Mouse (Mus musculus) kidney, adult 2 months (tissue): ENCODE data around the gene Fhod1.

Experiments
- CTCF ChIP-seq: fragments of 200-500 bp; conservative IDR thresholded peaks from 2 replicates; pipeline ENCODE4 v1.5.1; 2011; ENCODE audit warnings: low read depth, mild to moderate bottlenecking, control low read depth, low read length, moderate library complexity, mixed read lengths; ENCODE audit not compliant: insufficient read depth, insufficient read length
- POLR2A ChIP-seq: fragments of 200-500 bp; IDR thresholded peaks from one replicate; pipeline ENCODE4 v1.6.1; 2011; ENCODE audit warnings: low read depth, low read length, control low read depth

DNA sequence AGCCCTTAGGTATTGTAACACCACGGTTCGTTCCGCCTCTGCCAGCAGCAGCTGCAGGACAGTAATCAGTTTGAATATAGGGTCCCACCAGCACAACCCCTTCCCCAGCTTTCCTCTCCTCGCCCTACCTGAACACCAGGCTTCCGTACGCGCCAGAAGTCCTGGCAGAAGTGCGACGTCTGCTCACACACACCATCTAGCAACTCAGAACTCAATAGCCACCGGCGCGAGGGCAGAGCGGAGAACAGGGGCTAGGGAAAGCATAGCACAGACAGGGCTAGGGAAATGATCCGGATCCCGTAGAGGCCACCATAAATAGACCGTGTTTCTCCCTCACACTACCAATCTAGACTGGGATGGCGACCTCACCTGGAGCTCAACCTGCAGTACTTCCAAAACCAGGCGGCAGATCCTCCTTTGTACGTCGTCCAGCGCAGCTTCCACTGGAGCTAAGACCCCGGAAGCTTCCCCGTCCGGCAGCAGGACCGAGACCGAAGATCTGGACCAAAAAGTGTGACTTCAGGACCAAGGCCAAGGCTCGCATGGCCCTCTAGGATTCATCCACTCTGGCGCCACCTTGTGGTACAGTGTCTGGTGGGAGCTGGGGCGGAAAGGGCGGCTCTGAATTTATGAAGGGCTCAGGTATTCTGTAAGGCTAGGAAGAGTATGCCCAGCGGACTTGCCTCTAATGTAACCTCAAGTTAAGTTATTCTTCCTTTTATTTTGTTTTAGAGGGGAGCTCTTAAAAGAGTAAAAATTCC lies 57.0 kb downstream of the Fhod1 start:
- peak; percentile 93 for TF ChIP-seq CTCF
- TF ChIP-seq POLR2A: no peak
